Mouse (Mus musculus): ENCODE measurements around the gene Slc25a10.
A peak's percentile ranks its signal among the peaks of the same experiment; 100 is the strongest.

Slc25a10 gene

GRCm38 (mm10) chr11:120484265-120484981 is 7.2 kb upstream of the Slc25a10 start, which contains the start of gene Mrpl12:
Mrpl12 (plus strand) TSS chr11:120484613.
- DNase-seq (ENCODE audit: low spot score in 2 of 2), result peak; percentile 90 to 91

GRCm38 (mm10) chr11:120485251-120485650 is 6.4 kb upstream of the Slc25a10 start:
- DNase-seq (ENCODE audit: low spot score in 2 of 2), result no peak

- DNase-seq (ENCODE audit: low spot score in 2 of 2), result no peak
These were observed 3.1 kb upstream of the Slc25a10 start for GRCm38 (mm10) chr11:120488516-120488915.

- DNase-seq (ENCODE audit: low spot score in 2 of 2), result peak; percentile 74 to 75
These were observed 2.4 kb upstream of the Slc25a10 start for GRCm38 (mm10) chr11:120489054-120489761.

GRCm38 (mm10) chr11:120490291-120491046 is 1.2 kb upstream of the Slc25a10 start:
- no peak for DNase-seq (ENCODE audit: low spot score in 2 of 2)

GRCm38 (mm10) chr11:120492024-120492877 is 611 bp downstream of the Slc25a10 start:
- DNase-seq (ENCODE audit: low spot score in 2 of 2), result peak; percentile 47 to 62

GRCm38 (mm10) chr11:120492878-120493203 is 1.2 kb downstream of the Slc25a10 start:
- no peak for DNase-seq (ENCODE audit: low spot score in 2 of 2)

- DNase-seq (ENCODE audit: low spot score in 2 of 2), result no peak
These were observed 1.7 kb downstream of the Slc25a10 start for GRCm38 (mm10) chr11:120493351-120493750.

- DNase-seq (ENCODE audit: low spot score in 2 of 2), result no peak
These were observed 2.3 kb downstream of the Slc25a10 start for GRCm38 (mm10) chr11:120493911-120494310.

- no peak for DNase-seq (ENCODE audit: low spot score in 2 of 2)
These were observed 5.8 kb downstream of the Slc25a10 start for GRCm38 (mm10) chr11:120497436-120497835.

GRCm38 (mm10) chr11:120498226-120498625 is 6.6 kb downstream of the Slc25a10 start:
- DNase-seq (ENCODE audit: low spot score in 2 of 2), result no peak

- no peak for DNase-seq (ENCODE audit: low spot score in 2 of 2)
These were observed 7.3 kb downstream of the Slc25a10 start for GRCm38 (mm10) chr11:120498891-120499290.

- no peak for DNase-seq (ENCODE audit: low spot score in 2 of 2)
These were observed 8.3 kb downstream of the Slc25a10 start for GRCm38 (mm10) chr11:120499894-120500293.

- DNase-seq (ENCODE audit: low spot score in 2 of 2), result no peak
These were observed 8.7 kb downstream of the Slc25a10 start for GRCm38 (mm10) chr11:120500357-120500756.

- no peak for DNase-seq (ENCODE audit: low spot score in 2 of 2)
These were observed 9.4 kb downstream of the Slc25a10 start for GRCm38 (mm10) chr11:120501018-120501417.

GRCm38 (mm10) chr11:120501701-120502100 is 10.1 kb downstream of the Slc25a10 start:
- no peak for DNase-seq (ENCODE audit: low spot score in 2 of 2)

- no peak for DNase-seq (ENCODE audit: low spot score in 2 of 2)
These were observed 14.0 kb downstream of the Slc25a10 start for GRCm38 (mm10) chr11:120505661-120506060.

GRCm38 (mm10) chr11:120506899-120507298 is 15.3 kb downstream of the Slc25a10 start:
- DNase-seq (ENCODE audit: low spot score in 2 of 2), result no peak

- no peak for DNase-seq (ENCODE audit: low spot score in 2 of 2)
These were observed 16.1 kb downstream of the Slc25a10 start for GRCm38 (mm10) chr11:120507611-120508289.

GRCm38 (mm10) chr11:120508290-120508870 is 16.7 kb downstream of the Slc25a10 start:
- no peak for DNase-seq (ENCODE audit: low spot score in 2 of 2)

- DNase-seq (ENCODE audit: low spot score in 2 of 2), result no peak
These were observed 18.3 kb downstream of the Slc25a10 start for GRCm38 (mm10) chr11:120509940-120510339.
